Mouse (Mus musculus) heart, adult 2 months (tissue): ENCODE measurements around the gene Ap5b1.

Experiments
- CTCF ChIP-seq: fragments of 200-600 bp; IDR thresholded peaks from 2 replicates; pipeline ENCODE4 v1.8.1; 2022; ENCODE audit warnings: antibody characterized with exemption, mild to moderate bottlenecking, moderate library complexity
- POLR2A ChIP-seq: fragments of 200-500 bp; IDR thresholded peaks from 2 replicates; pipeline ENCODE4 v1.6.1; 2011; ENCODE audit warnings: mild to moderate bottlenecking, low read depth, low read length, control low read depth; ENCODE audit not compliant: insufficient read depth

- TF ChIP-seq CTCF (no peak), POLR2A (no peak)
Observed at GRCm38 (mm10) chr19:5518721-5519120, 49.1 kb upstream of the Ap5b1 start.
